Mouse (Mus musculus) natural killer cell, adult 2 months (primary cell): ENCODE measurements around the gene Mad2l1bp.

ENCODE experiments used
- DNase-seq, 2 experiments: peaks; one replicate each; pipeline ENCODE4 v3.0.0; 2022; ENCODE audit warnings: low spot score in 2 of 2

Mad2l1bp gene

GRCm38 (mm10) chr17:46156680-46157079 is 3.3 kb upstream of the Mad2l1bp start:
- no peak for DNase-seq

GRCm38 (mm10) chr17:46154336-46154735 is 983 bp upstream of the Mad2l1bp start:
- no peak for DNase-seq

- DNase-seq, result peak; percentile 71 to 74
Observed at GRCm38 (mm10) chr17:46143578-46144423, 9.6 kb downstream of the Mad2l1bp start, which contains the start of gene Rsph9. TSS of gene Rsph9 (minus strand) at chr17:46144216.

- DNase-seq, result no peak
Observed at GRCm38 (mm10) chr17:46139872-46140271, 13.5 kb downstream of the Mad2l1bp start.

- DNase-seq, result no peak
Observed at GRCm38 (mm10) chr17:46138563-46139236, 14.7 kb downstream of the Mad2l1bp start.

GRCm38 (mm10) chr17:46132862-46133261 is 20.5 kb downstream of the Mad2l1bp start:
- no peak for DNase-seq

- peak; percentile 36 to 54 for DNase-seq
Observed at GRCm38 (mm10) chr17:46132058-46132718, 21.2 kb downstream of the Mad2l1bp start.

GRCm38 (mm10) chr17:46129741-46130498 is 23.4 kb downstream of the Mad2l1bp start:
- DNase-seq, result no peak

GRCm38 (mm10) chr17:46127814-46128493 is 25.4 kb downstream of the Mad2l1bp start:
- no peak for DNase-seq

- DNase-seq, result no peak
Observed at GRCm38 (mm10) chr17:46126608-46127007, 26.7 kb downstream of the Mad2l1bp start.

- DNase-seq, result no peak
Observed at GRCm38 (mm10) chr17:46123953-46124700, 29.2 kb downstream of the Mad2l1bp start.

- DNase-seq, result no peak
Observed at GRCm38 (mm10) chr17:46123285-46123684, 30.1 kb downstream of the Mad2l1bp start.

GRCm38 (mm10) chr17:46122791-46123190 is 30.6 kb downstream of the Mad2l1bp start:
- DNase-seq, result no peak

GRCm38 (mm10) chr17:46119641-46120040 is 33.7 kb downstream of the Mad2l1bp start:
- no peak for DNase-seq

GRCm38 (mm10) chr17:46118423-46118850 is 34.9 kb downstream of the Mad2l1bp start:
- DNase-seq, result no peak

GRCm38 (mm10) chr17:46117623-46118422 is 35.5 kb downstream of the Mad2l1bp start:
- DNase-seq, result no peak

GRCm38 (mm10) chr17:46116881-46117280 is 36.5 kb downstream of the Mad2l1bp start:
- no peak for DNase-seq

- no peak for DNase-seq
Observed at GRCm38 (mm10) chr17:46116138-46116537, 37.2 kb downstream of the Mad2l1bp start.

- no peak for DNase-seq
Observed at GRCm38 (mm10) chr17:46115489-46115888, 37.9 kb downstream of the Mad2l1bp start.
